Mouse (Mus musculus): ENCODE results near the gene Chst10.
A peak's percentile ranks its signal among the peaks of the same experiment; 100 is the strongest.

The Chst10 gene

GRCm38 (mm10) chr1:38897431-38898248, at the start of gene Chst10:
Gene Chst10, minus strand, starts transcription at chr1:38898161.
- peak; percentile 92 for DNase-seq (ENCODE audit: low read depth)

GRCm38 (mm10) chr1:38939608-38940007, 41.6 kb upstream of the Chst10 start:
- peak; percentile 17 for DNase-seq (ENCODE audit: low read depth)

DNA sequence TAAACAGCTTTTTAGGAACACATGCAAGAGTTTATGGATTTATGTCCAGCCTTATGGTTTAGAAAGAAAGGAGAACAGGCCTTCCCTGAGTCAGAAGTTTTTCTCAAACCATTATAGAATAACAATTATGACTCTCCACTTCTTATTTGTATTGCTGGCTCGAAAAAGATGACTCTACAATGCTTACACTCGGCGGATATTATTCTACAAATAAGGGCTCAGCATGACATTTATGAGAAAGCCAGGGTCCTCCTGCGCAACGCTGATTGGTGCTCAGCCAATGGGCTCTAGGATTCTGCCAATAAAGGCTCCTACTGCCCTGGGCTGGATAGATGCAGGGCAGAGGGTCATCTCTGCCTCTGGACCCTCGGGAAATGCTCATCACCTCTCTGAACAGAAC, 40.9 kb upstream of the Chst10 start, which contains the start of gene Nms:
TSS of gene Nms (plus strand) at position 301 of the 400 bp plus-strand sequence.
- DNase-seq (ENCODE audit: low read depth): no peak

DNA sequence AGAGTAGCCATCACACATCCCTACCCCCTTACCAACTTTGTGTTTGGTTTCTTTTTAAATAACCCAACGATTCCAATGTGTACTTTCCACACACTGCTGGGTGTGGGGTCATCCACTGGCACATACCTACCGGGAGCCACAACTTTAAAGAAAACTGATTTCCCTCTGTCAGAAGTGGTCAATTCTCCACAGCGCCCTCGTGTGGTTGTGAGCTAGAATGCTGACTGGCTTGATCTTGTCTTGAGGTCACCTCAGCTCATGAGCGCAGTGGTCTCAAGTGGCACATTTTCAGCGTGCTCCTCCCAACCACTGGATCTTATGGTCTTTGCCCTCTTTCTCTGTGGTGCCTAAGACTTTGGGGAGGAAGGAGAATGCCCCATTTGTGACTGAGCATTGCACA, 38.8 kb upstream of the Chst10 start:
- peak; percentile 81 for DNase-seq (ENCODE audit: low read depth)

GRCm38 (mm10) chr1:38934668-38935067, 36.7 kb upstream of the Chst10 start:
- DNase-seq (ENCODE audit: low read depth): peak; percentile 62

- DNase-seq (ENCODE audit: low read depth): no peak
These were observed 32.8 kb upstream of the Chst10 start for GRCm38 (mm10) chr1:38930767-38931166.

GRCm38 (mm10) chr1:38929468-38929867, 31.5 kb upstream of the Chst10 start:
- no peak for DNase-seq (ENCODE audit: low read depth)

DNA sequence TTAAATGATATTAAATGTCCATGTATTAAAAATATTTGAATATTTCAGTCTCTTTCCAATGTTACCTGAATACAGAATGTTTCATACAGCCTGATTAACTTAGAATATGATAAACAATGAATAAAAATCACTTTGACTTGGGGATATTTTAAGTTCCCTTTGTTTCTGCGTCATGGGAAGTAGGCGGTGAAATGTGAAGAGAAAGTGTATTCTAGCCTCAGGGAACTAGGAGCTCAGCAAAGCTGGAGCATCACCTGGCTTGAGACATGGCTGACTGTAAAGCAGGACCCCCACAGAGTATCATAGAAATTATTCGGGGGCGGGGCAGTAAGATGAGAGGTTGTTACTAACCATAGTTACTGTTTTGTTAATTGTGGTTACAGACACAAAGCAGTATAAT, 31.0 kb upstream of the Chst10 start:
- DNase-seq (ENCODE audit: low read depth): no peak

DNA sequence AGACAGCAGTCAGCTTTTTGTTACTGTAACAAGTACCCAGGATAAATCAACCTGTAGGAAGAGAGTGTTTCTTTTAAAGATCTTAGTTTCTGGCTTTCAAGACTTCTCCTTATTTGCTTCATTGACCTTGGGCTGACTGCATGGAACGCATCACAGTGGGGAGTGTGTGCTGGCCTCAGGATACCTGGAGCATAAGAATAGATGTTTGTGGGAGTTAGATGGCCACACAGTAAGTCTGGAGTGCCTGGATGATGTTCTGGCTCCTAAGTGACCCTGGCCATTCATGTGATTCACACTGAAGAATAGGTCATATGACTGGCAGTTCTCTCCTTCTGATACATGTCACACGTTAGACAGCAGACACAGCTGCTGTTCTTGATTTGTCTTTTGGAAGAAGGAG, 6.0 kb upstream of the Chst10 start:
- no peak for DNase-seq (ENCODE audit: low read depth)

DNA sequence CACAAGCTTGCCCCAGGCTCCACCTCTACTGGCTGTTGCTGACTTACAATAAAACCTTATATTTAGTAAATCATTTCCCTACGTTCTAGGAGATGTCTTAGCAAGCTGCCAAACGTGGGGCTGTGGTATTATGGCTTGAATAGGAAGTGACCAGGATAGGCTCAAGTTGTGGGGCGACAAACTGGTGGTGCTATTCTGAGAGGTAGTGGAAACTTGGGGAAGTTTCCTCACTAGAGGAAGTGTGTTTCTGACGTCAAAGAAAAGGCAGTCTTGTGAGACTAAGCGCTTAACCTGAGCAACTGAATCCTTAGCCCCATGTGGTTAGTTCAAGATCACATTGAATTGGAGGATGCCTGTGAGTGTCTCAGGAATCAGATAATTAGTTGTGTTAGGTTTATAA, 4.6 kb upstream of the Chst10 start:
- DNase-seq (ENCODE audit: low read depth): peak; percentile 64

DNA sequence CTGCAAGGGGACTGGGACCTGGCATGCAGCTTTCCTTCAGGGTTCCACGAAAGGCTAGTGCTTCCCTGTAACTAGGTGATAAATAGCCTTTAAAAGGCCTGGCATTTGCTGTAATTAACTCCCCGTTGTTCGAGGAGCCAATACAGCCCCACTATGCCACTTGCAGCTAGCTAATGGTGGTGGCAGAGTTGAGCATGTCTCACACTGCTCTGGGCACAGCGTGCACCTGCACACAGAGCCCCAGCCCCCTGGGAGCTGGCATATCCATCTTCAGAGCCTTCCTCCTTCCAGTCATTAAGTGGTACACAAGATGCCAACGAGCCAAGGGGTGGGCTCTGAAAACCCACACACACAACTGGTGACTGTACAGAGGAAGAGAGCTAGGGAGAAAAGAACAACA, 4.9 kb downstream of the Chst10 start:
- no peak for DNase-seq (ENCODE audit: low read depth)

DNA sequence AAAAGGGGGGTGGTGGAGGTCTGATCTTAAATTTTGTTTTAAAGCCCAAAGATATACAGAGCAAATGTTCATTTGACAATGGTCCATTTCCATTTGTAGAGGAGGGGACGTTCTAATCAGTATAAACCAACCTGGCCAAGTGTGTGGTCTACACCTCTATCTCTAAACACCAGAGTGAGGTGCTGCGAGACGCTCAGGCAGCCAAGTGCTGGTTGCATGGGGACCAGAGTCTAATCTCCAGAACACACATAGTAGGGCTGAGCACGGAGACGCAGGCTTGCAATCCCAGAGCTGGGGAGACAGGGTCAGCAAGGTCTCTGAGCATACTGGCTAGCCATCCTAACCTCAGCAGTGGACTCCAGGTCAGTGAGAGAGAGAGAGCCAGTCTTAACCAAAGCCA, 6.5 kb downstream of the Chst10 start:
- DNase-seq (ENCODE audit: low read depth): no peak

- DNase-seq (ENCODE audit: low read depth): no peak
These were observed 9.2 kb downstream of the Chst10 start for GRCm38 (mm10) chr1:38888803-38889202.

DNA sequence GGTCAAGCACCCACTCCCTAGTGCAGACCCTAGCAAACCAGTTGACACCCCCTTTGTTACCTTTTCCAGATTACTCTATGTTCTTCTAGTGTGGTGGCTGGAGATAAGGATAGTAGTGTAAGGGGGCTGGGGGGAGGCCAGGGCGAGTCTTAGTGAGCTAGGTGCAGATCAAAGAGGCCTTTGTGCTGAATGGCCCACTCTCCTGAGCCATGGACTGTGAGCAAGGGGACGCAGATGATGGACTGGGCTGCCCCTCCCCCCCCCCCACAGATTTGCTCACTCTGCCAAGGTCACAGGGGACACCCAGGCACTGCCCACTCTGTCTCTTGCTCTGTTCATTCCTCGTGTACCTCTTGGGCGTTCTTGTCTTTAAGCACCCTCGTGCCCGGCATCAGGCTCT, 10.9 kb downstream of the Chst10 start:
- no peak for DNase-seq (ENCODE audit: low read depth)

DNA sequence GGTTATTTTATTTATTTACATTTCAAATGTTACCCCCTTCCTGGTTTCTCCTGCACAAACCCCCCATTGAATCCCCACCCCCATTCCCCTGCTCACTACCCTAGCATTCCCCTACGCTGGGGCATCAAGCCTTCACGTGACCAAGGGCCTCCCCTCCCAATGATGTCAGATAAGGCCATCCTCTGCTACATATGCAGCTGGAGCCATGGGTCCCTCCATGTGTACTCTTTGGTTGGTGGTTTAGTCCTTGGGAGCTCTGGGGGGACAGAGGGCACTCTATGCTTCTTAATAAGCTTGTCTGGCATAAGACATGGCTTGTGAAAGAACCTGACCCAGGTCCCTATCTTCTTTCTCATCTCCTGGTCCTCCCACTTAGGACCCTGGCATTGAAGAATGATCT, 11.4 kb downstream of the Chst10 start:
- no peak for DNase-seq (ENCODE audit: low read depth)

DNA sequence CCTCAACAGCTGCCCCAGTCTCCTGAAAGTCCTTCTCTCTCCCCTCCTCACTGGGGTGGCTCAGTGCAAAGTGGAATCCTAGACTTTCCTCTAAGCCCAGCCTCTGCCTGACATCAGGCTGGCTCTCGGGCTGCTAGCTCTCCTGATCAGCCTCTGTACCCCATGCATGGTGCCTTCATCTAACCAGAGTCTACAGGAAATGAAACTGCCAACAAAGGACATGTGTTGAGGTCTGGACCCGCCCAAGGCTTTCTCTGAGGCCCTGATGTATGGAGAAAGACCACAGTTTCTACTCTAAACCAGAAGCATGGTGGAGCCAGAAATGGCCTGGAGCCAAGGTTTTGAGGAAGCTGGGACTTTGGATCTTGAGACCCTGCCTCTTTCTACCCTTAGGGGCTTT, 12.0 kb downstream of the Chst10 start:
- peak; percentile 69 for DNase-seq (ENCODE audit: low read depth)

DNA sequence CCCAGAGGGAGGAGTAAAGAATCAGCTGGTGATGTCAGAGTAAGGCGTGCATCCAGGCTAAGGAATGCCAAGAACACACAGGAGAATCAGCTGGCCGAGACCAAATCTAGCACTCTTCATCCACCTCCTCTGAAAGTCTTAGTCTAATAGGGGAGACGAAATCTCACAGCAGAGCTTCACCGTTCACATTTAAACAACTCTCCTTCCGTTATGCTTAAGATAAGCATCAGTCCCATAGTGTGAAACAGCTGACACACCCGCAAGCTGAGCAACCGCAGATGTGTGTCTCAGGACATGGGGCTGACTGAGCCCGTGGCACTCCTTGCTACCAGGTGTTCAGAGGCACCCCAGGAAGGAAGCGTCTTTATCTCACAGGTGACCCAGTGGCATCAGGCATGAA, 14.2 kb downstream of the Chst10 start:
- DNase-seq (ENCODE audit: low read depth): peak; percentile 75

DNA sequence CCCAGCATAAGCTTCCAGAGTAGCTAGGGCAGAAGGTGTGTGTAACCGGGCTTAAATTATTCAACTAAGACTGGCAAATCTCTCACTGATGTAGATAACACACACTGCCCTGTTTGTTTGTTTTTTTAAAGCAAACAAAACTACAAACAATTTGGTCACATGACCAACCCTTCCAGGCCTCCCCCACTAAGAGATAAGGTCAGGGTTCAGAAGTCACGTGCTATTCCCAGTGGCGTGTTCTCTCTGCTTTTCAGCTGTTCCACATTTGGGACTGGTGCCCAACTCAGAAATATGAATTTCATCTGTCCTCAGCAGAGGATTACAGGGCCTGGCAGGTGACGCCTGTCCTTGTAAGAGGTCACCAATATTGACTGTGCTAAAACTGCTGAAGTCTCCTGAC, 15.2 kb downstream of the Chst10 start:
- no peak for DNase-seq (ENCODE audit: low read depth)

- no peak for DNase-seq (ENCODE audit: low read depth)
These were observed 16.6 kb downstream of the Chst10 start for GRCm38 (mm10) chr1:38881366-38881765.

- no peak for DNase-seq (ENCODE audit: low read depth)
These were observed 21.1 kb downstream of the Chst10 start for GRCm38 (mm10) chr1:38876671-38877382.

DNA sequence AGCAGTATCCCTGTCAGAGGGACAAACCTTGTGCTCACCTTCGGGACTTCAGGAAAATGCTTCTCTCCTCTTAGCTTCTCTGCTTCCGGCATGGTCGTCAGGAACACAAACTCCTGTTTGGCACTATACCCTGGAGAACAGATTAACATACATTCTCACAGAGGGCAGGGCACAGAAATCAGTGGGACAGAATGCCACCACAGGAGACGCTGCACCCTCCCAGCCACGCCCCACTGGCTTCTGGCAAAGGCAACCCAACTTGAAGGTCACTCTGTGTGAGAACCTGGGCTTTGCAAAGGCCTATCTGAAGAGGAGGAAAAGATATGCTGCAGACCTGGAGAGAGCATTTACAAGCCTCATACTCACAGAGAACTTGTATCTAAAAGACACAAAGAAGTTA, 24.1 kb downstream of the Chst10 start:
- no peak for DNase-seq (ENCODE audit: low read depth)

DNA sequence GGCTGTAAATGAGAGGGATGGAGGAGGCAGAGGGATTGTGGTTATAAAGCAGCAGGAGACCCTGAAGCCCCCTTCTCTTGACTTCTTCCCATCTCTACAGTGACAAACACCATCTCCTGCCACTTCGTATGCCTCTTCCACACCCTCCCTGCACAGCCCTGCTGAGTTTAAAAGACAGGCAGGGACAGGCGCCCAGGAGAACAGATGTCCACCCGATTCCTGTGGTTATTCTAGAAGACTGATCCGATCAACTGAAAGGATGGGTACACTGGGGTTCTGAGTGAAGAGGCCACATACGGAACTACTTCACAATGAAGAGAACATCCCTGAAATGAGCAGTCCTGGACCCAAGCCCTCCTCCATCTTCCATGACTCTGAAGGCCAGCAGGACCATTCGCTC, 26.1 kb downstream of the Chst10 start:
- no peak for DNase-seq (ENCODE audit: low read depth)

GRCm38 (mm10) chr1:38869398-38870195, 28.4 kb downstream of the Chst10 start:
- DNase-seq (ENCODE audit: low read depth): no peak
